Mouse (Mus musculus): ENCODE results near the gene Zfp213.
"Not testable (repeated sequence)": the region's sequence is repeated elsewhere in the genome, so short reads cannot be mapped to it uniquely, and the experiment has no call there.

Zfp213 gene

GRCm38 (mm10) chr17:23600641-23601622 lies 36.9 kb upstream of the Zfp213 start, which contains the start of gene Zscan10:
Zscan10 (plus strand) TSS chr17:23600856.
- Histone ChIP-seq H3K36me3 (ENCODE audit: insufficient read depth, low read length) (peaks cover 41% of the 10 kb centered on the region), H3K4me1 (replicated peaks; ENCODE audit: low read depth, low read length) (peaks cover 63% of the 10 kb centered on the region), H3K9me3 (ENCODE audit: low read length) (no peaks in the 10 kb centered on the region), H3K4me3 (replicated peaks; ENCODE audit: low read length) (peak within 1 kb of the TSS; percentile 86), H3K27me3 (ENCODE audit: insufficient read depth, low read length) (no peaks in the 10 kb centered on the region)
- TF ChIP-seq NANOG (IDR thresholded peaks at IDR 0.05; ENCODE audit: borderline replicate concordance, low read length): peak; percentile 3; the same call in 1 of the 2 replicates
- peak; percentile 78; the same call in 1 of the 2 replicates for TF ChIP-seq POU5F1 (IDR thresholded peaks at IDR 0.05; ENCODE audit: borderline replicate concordance, low read length)
- TF ChIP-seq CTCF (conservative IDR thresholded peaks at IDR 0.05; ENCODE audit: low read length): no peak

- TF ChIP-seq POU5F1 (IDR thresholded peaks at IDR 0.05; ENCODE audit: borderline replicate concordance, low read length) (no peak), NANOG (IDR thresholded peaks at IDR 0.05; ENCODE audit: borderline replicate concordance, low read length) (no peak), CTCF (conservative IDR thresholded peaks at IDR 0.05; ENCODE audit: low read length) (no peak)
- Histone ChIP-seq H3K4me1 (replicated peaks; ENCODE audit: low read depth, low read length) (peaks cover 60% of the 10 kb centered on the region), H3K9me3 (ENCODE audit: low read length) (no peaks in the 10 kb centered on the region), H3K36me3 (ENCODE audit: insufficient read depth, low read length) (peaks cover 30% of the 10 kb centered on the region), H3K4me3 (replicated peaks; ENCODE audit: low read length) (peak overlapping the region; percentile 86), H3K27me3 (ENCODE audit: insufficient read depth, low read length) (no peaks in the 10 kb centered on the region)
Observed at GRCm38 (mm10) chr17:23599605-23600063, 35.6 kb upstream of the Zfp213 start.

GRCm38 (mm10) chr17:23598582-23599552 lies 34.8 kb upstream of the Zfp213 start, which contains the start of gene Zfp13:
Zfp13 (minus strand) TSS chr17:23599487.
- TF ChIP-seq CTCF (conservative IDR thresholded peaks at IDR 0.05; ENCODE audit: low read length): no peak
- no peak for TF ChIP-seq NANOG (IDR thresholded peaks at IDR 0.05; ENCODE audit: borderline replicate concordance, low read length)
- no peak for TF ChIP-seq POU5F1 (IDR thresholded peaks at IDR 0.05; ENCODE audit: borderline replicate concordance, low read length)
- peaks cover 23% of the 10 kb centered on the region for H3K36me3 ChIP-seq (ENCODE audit: insufficient read depth, low read length)
- no peaks in the 10 kb centered on the region for H3K27me3 ChIP-seq (ENCODE audit: insufficient read depth, low read length)
- H3K9me3 ChIP-seq (ENCODE audit: low read length): no peaks in the 10 kb centered on the region
- H3K4me3 ChIP-seq (replicated peaks; ENCODE audit: low read length): peak within 1 kb of the TSS; percentile 86
- peaks cover 53% of the 10 kb centered on the region for H3K4me1 ChIP-seq (replicated peaks; ENCODE audit: low read depth, low read length)

GRCm38 (mm10) chr17:23595139-23595538 lies 31.1 kb upstream of the Zfp213 start:
- not testable (repeated sequence) for H3K9me3 ChIP-seq (ENCODE audit: low read length)

GRCm38 (mm10) chr17:23592926-23593300 lies 28.9 kb upstream of the Zfp213 start:
- no peaks in the 10 kb centered on the region for H3K27me3 ChIP-seq (ENCODE audit: insufficient read depth, low read length)
- H3K36me3 ChIP-seq (ENCODE audit: insufficient read depth, low read length): peaks cover 13% of the 10 kb centered on the region
- no peak for TF ChIP-seq NANOG (IDR thresholded peaks at IDR 0.05; ENCODE audit: borderline replicate concordance, low read length)
- no peak for TF ChIP-seq CTCF (conservative IDR thresholded peaks at IDR 0.05; ENCODE audit: low read length)
- no peak for TF ChIP-seq POU5F1 (IDR thresholded peaks at IDR 0.05; ENCODE audit: borderline replicate concordance, low read length)
- no peaks in the 10 kb centered on the region for H3K9me3 ChIP-seq (ENCODE audit: low read length)
- H3K4me1 ChIP-seq (replicated peaks; ENCODE audit: low read depth, low read length): peaks cover 46% of the 10 kb centered on the region
- H3K4me3 ChIP-seq (replicated peaks; ENCODE audit: low read length): peak overlapping the region; percentile 75

More at GRCm38 (mm10) chr17:23595139-23595538, 31.1 kb upstream of the Zfp213 start:
- peaks cover 13% of the 10 kb centered on the region for H3K36me3 ChIP-seq (ENCODE audit: insufficient read depth, low read length)
- H3K27me3 ChIP-seq (ENCODE audit: insufficient read depth, low read length); H3K4me3 ChIP-seq (replicated peaks; ENCODE audit: low read length): not testable (repeated sequence)
- peaks cover 57% of the 10 kb centered on the region for H3K4me1 ChIP-seq (replicated peaks; ENCODE audit: low read depth, low read length)

GRCm38 (mm10) chr17:23592208-23592925 lies 28.3 kb upstream of the Zfp213 start:
- Histone ChIP-seq H3K9me3 (ENCODE audit: low read length) (no peaks in the 10 kb centered on the region), H3K4me3 (replicated peaks; ENCODE audit: low read length) (peak overlapping the region; percentile 75), H3K27me3 (ENCODE audit: insufficient read depth, low read length) (no peaks in the 10 kb centered on the region), H3K4me1 (replicated peaks; ENCODE audit: low read depth, low read length) (peaks cover 46% of the 10 kb centered on the region), H3K36me3 (ENCODE audit: insufficient read depth, low read length) (peaks cover 13% of the 10 kb centered on the region)
- TF ChIP-seq CTCF (conservative IDR thresholded peaks at IDR 0.05; ENCODE audit: low read length) (no peak), NANOG (IDR thresholded peaks at IDR 0.05; ENCODE audit: borderline replicate concordance, low read length) (no peak), POU5F1 (IDR thresholded peaks at IDR 0.05; ENCODE audit: borderline replicate concordance, low read length) (peak; percentile 34; the same call in 1 of the 2 replicates)

GRCm38 (mm10) chr17:23587253-23587652 lies 23.2 kb upstream of the Zfp213 start:
- no peaks in the 10 kb centered on the region for H3K27me3 ChIP-seq (ENCODE audit: insufficient read depth, low read length)
- H3K9me3 ChIP-seq (ENCODE audit: low read length): no peaks in the 10 kb centered on the region
- no peak for TF ChIP-seq CTCF (conservative IDR thresholded peaks at IDR 0.05; ENCODE audit: low read length)
- TF ChIP-seq POU5F1 (IDR thresholded peaks at IDR 0.05; ENCODE audit: borderline replicate concordance, low read length): no peak
- no peak for TF ChIP-seq NANOG (IDR thresholded peaks at IDR 0.05; ENCODE audit: borderline replicate concordance, low read length)
- peaks cover 43% of the 10 kb centered on the region for H3K4me1 ChIP-seq (replicated peaks; ENCODE audit: low read depth, low read length)
- 0 out of 2 replicates have a peak overlapping the region, but pooled peaks have one; percentile 93 for H3K4me3 ChIP-seq (replicated peaks; ENCODE audit: low read length)
- H3K36me3 ChIP-seq (ENCODE audit: insufficient read depth, low read length): peaks cover 20% of the 10 kb centered on the region
